Mouse (Mus musculus) thymus, adult 2 months (tissue): ENCODE measurements around the gene Hoxa7.

Experiments
- CTCF ChIP-seq: fragments of 200-500 bp; IDR thresholded peaks from 2 replicates; pipeline ENCODE4 v1.5.1; 2012; ENCODE audit warnings: mild to moderate bottlenecking, control low read depth, low read length, moderate library complexity, borderline replicate concordance; ENCODE audit not compliant: control insufficient read depth, poor library complexity, insufficient read depth; ENCODE audit errors: extremely low read depth
- POLR2A ChIP-seq: fragments of 200-500 bp; IDR thresholded peaks from 2 replicates; pipeline ENCODE4 v1.6.1; 2012; ENCODE audit warnings: mild to moderate bottlenecking, low read length, control low read depth, moderate library complexity; ENCODE audit not compliant: control insufficient read depth, poor library complexity, insufficient read depth; ENCODE audit errors: extremely low read depth

- no peak for TF ChIP-seq POLR2A
- no peak for TF ChIP-seq CTCF
These were observed 766 bp downstream of the Hoxa7 start for GRCm38 (mm10) chr6:52220865-52221310.
